Comparison of ENCODE assay signal across 31 mouse cellular contexts in the genomic region with DNA sequence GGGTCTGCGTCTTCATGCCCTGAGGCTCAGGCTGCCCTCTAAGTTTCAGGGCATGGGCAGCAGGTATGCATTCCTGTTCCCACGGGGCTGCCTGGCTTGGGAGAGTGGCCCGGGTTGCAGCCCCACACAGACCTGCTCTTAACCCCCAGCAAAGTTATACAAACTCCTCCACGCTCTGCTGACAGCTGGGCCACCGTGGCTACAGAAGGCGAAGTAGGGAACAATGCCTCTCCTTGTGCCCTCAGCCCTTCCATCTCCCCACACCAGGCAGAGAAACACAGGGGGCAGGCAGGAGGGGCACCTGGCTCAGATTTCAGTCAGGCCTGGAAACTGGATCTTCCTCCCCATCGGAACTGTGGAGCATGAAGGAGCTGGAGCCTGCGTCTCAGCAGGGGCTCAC.
DNase-seq lines count a peak whose midpoint lies in the region; ATAC-seq and TF ChIP-seq lines count a peak whose summit lies in the region.
"Had no signal": no experiment of that assay in that cellular context is flagged by ENCODE, and none has a peak within 500 bp of the region (broad histone marks: within the 10 kb centered on the region; RNA-seq: fewer than 3 reads in every experiment).

No protein-coding gene starts in this region.

- WGBS in kidney, embryonic 14.5 days: 6% methylated on average over 8 of the region's 8 CpGs
- 15% methylated on average over 8 of the region's 8 CpGs for WGBS in kidney, adult 2 months
- WGBS in limb, embryonic 11.5 days: 26% methylated on average over 8 of the region's 8 CpGs
- 36% methylated on average over 8 of the region's 8 CpGs for WGBS in limb, embryonic 10.5 days
- WGBS in embryonic facial prominence, embryonic 11.5 days: 3% methylated on average over 8 of the region's 8 CpGs

- no peak overlapping the region for H3K9ac ChIP-seq in kidney, embryonic 14.5 days (ENCODE audit: low read depth, low read length)
- no peak overlapping the region for H3K9ac ChIP-seq in limb, embryonic 11.5 days (ENCODE audit: low read length)
- H3K9ac ChIP-seq in embryonic facial prominence, embryonic 11.5 days (replicated peaks; ENCODE audit: low read length): no peak overlapping the region
- H3K9ac ChIP-seq: embryonic facial prominence, embryonic 13.5 days; hindbrain, embryonic 12.5 days; intestine, embryonic 15.5 days; liver, embryonic 14.5 days; lung, embryonic 14.5 days; neural tube, embryonic 13.5 days had no signal

- no peaks in the 10 kb centered on the region for H3K36me3 ChIP-seq in kidney, embryonic 14.5 days (ENCODE audit: control insufficient read depth, insufficient read depth, low read length)
- H3K36me3 ChIP-seq in kidney, adult 2 months (ENCODE audit: control insufficient read depth, insufficient read depth, low read length): no peaks in the 10 kb centered on the region
- no peaks in the 10 kb centered on the region for H3K36me3 ChIP-seq in limb, embryonic 11.5 days (ENCODE audit: control insufficient read depth, insufficient read depth, low read length)
- no peaks in the 10 kb centered on the region for H3K36me3 ChIP-seq in limb, embryonic 10.5 days
- no peaks in the 10 kb centered on the region for H3K36me3 ChIP-seq in embryonic facial prominence, embryonic 11.5 days (replicated peaks; ENCODE audit: control insufficient read depth, insufficient read depth, low read depth, low read length)
- H3K36me3 ChIP-seq: embryonic facial prominence, embryonic 13.5 days; hindbrain, embryonic 12.5 days; intestine, embryonic 15.5 days; neural tube, embryonic 13.5 days had no signal

- peak overlapping the region; percentile 57; the same call in 1 of the 2 replicates for H3K27ac ChIP-seq in kidney, embryonic 14.5 days (ENCODE audit: low read depth, low read length)
- H3K27ac ChIP-seq in kidney, adult 2 months (ENCODE audit: insufficient read depth, low read depth, low read length): no peak overlapping the region
- H3K27ac ChIP-seq in limb, embryonic 11.5 days (replicated peaks; ENCODE audit: low read depth, low read length): no peak overlapping the region
- no peak overlapping the region for H3K27ac ChIP-seq in limb, embryonic 10.5 days
- H3K27ac ChIP-seq in embryonic facial prominence, embryonic 11.5 days (replicated peaks; ENCODE audit: low read depth, low read length): no peak overlapping the region
- H3K27ac ChIP-seq: embryonic facial prominence, embryonic 13.5 days; hindbrain, embryonic 12.5 days; hindbrain, postnatal 0 days; intestine, embryonic 15.5 days; layer of hippocampus, adult 2 months; liver, embryonic 14.5 days; neural tube, embryonic 13.5 days had no signal

- no peaks in the 10 kb centered on the region for H3K9me3 ChIP-seq in kidney, embryonic 14.5 days (ENCODE audit: control insufficient read depth, low read length)
- H3K9me3 ChIP-seq in limb, embryonic 11.5 days (ENCODE audit: control insufficient read depth, low read length): no peaks in the 10 kb centered on the region
- H3K9me3 ChIP-seq in limb, embryonic 10.5 days (replicated peaks): no peaks in the 10 kb centered on the region
- no peaks in the 10 kb centered on the region for H3K9me3 ChIP-seq in embryonic facial prominence, embryonic 11.5 days (replicated peaks; ENCODE audit: control insufficient read depth, low read length)
- H3K9me3 ChIP-seq: embryonic facial prominence, embryonic 13.5 days; hindbrain, embryonic 12.5 days; intestine, embryonic 15.5 days; neural tube, embryonic 13.5 days had no signal

- peak; percentile 86 for ATAC-seq in kidney, embryonic 14.5 days (ENCODE audit: low FRiP score, low TSS enrichment)
- no peak for ATAC-seq in limb, embryonic 11.5 days (ENCODE audit: insufficient number of reproducible peaks, low FRiP score, low TSS enrichment, low read depth)
- peak; percentile 72 for ATAC-seq in embryonic facial prominence, embryonic 11.5 days (replicated peaks; ENCODE audit: insufficient number of reproducible peaks, low FRiP score, low TSS enrichment, low read depth)
- ATAC-seq: forebrain, embryonic 16.5 days; hindbrain, postnatal 0 days; intestine, embryonic 15.5 days; Patski had no signal

- H3K27me3 ChIP-seq in kidney, embryonic 14.5 days (ENCODE audit: control insufficient read depth, insufficient read depth, low read length): no peaks in the 10 kb centered on the region
- no peaks in the 10 kb centered on the region for H3K27me3 ChIP-seq in kidney, adult 2 months (replicated peaks; ENCODE audit: control insufficient read depth, insufficient read depth, low read length)
- no peaks in the 10 kb centered on the region for H3K27me3 ChIP-seq in limb, embryonic 11.5 days (ENCODE audit: control insufficient read depth, insufficient read depth, low read length)
- H3K27me3 ChIP-seq in limb, embryonic 10.5 days (ENCODE audit: low read depth, poor library complexity, severe bottlenecking): peaks cover 16% of the 10 kb centered on the region; the same call in 1 of the 2 replicates
- H3K27me3 ChIP-seq in embryonic facial prominence, embryonic 11.5 days (ENCODE audit: control insufficient read depth, insufficient read depth, low read length): no peaks in the 10 kb centered on the region; the same call in 1 of the 2 replicates
- H3K27me3 ChIP-seq: intestine, embryonic 15.5 days had no signal

- peaks cover 30% of the 10 kb centered on the region for H3K4me1 ChIP-seq in kidney, embryonic 14.5 days (ENCODE audit: control insufficient read depth, insufficient read depth, low read length)
- H3K4me1 ChIP-seq in kidney, adult 2 months (ENCODE audit: control insufficient read depth, insufficient read depth, low read length): no peaks in the 10 kb centered on the region
- peaks cover 7% of the 10 kb centered on the region for H3K4me1 ChIP-seq in limb, embryonic 11.5 days (ENCODE audit: control insufficient read depth, insufficient read depth, low read length)
- peaks cover 21% of the 10 kb centered on the region for H3K4me1 ChIP-seq in limb, embryonic 10.5 days
- peaks cover 4% of the 10 kb centered on the region; the same call in 1 of the 2 replicates for H3K4me1 ChIP-seq in embryonic facial prominence, embryonic 11.5 days (ENCODE audit: control insufficient read depth, insufficient read depth, low read length)
- H3K4me1 ChIP-seq: intestine, embryonic 15.5 days had no signal

- no peak for TF ChIP-seq CTCF in kidney, adult 2 months (conservative IDR thresholded peaks at IDR 0.05; ENCODE audit: insufficient read depth, insufficient read length, low read depth, low read length)

- H3K4me2 ChIP-seq in kidney, embryonic 14.5 days (replicated peaks; ENCODE audit: low read depth, low read length): no peak overlapping the region
- H3K4me2 ChIP-seq in limb, embryonic 11.5 days (ENCODE audit: low read depth, severe bottlenecking): no peak overlapping the region
- H3K4me2 ChIP-seq in embryonic facial prominence, embryonic 11.5 days (ENCODE audit: low read depth, low read length): no peak overlapping the region
- H3K4me2 ChIP-seq: embryonic facial prominence, embryonic 13.5 days; hindbrain, embryonic 12.5 days; intestine, embryonic 15.5 days; lung, embryonic 14.5 days; neural tube, embryonic 13.5 days had no signal

- H3K4me3 ChIP-seq in kidney, embryonic 14.5 days (ENCODE audit: low read length): no peak overlapping the region
- H3K4me3 ChIP-seq in kidney, adult 2 months (ENCODE audit: insufficient read depth, low read depth, low read length): no peak overlapping the region
- H3K4me3 ChIP-seq in limb, embryonic 11.5 days (ENCODE audit: low read depth, low read length): no peak overlapping the region
- no peak overlapping the region for H3K4me3 ChIP-seq in limb, embryonic 10.5 days
- no peak overlapping the region for H3K4me3 ChIP-seq in embryonic facial prominence, embryonic 11.5 days (ENCODE audit: low read depth, low read length)
- H3K4me3 ChIP-seq: embryonic facial prominence, embryonic 13.5 days; erythroblast, embryonic 14.5 days; hindbrain, embryonic 12.5 days; intestine, embryonic 15.5 days; layer of hippocampus, adult 2 months; neural tube, embryonic 13.5 days had no signal

- no peak for TF ChIP-seq POLR2A in kidney, adult 2 months (IDR thresholded peaks at IDR 0.05; ENCODE audit: low read depth, low read length)

- DNase-seq in kidney, adult 2 months: no peak
- DNase-seq in limb, embryonic 11.5 days (ENCODE audit: low spot score): peak; percentile 47
- no peak for DNase-seq in limb, embryonic 10.5 days (ENCODE audit: low spot score)
- DNase-seq in embryo, embryonic 10.5 days (ENCODE audit: low spot score): peak; percentile 35
- peak; percentile 40 for DNase-seq in embryonic facial prominence, embryonic 11.5 days (ENCODE audit: low spot score)
- no peak for DNase-seq in right cerebral cortex, postnatal 25 days
- DNase-seq in frontal cortex, postnatal 14 days (ENCODE audit: low spot score in 2 of 2): no peak
- DNase-seq: adrenal gland, postnatal 14 days; cerebellum, adult 11 months; cerebellum, adult 9-10 months; cerebellum, postnatal 36 days; gastrocnemius, postnatal 14 days; heart, postnatal 14 days; kidney, postnatal 10 days; left cerebral cortex, postnatal 4 days; liver; lung, embryonic 14.5 days; lung, postnatal 14 days; midbrain, embryonic 14.5 days; thymus, postnatal 4 days had no signal

Comparison
In these comparisons a context has a peak if more than half of its experiments do, and no peak if none do; other contexts are left out.
1. DNase-seq: peak in limb, embryonic 11.5 days (single experiment), embryo, embryonic 10.5 days (single experiment) and embryonic facial prominence, embryonic 11.5 days (single experiment); none in kidney, adult 2 months (single experiment), limb, embryonic 10.5 days (single experiment), right cerebral cortex, postnatal 25 days (single experiment) and frontal cortex, postnatal 14 days (0 of 2).